Mouse (Mus musculus) left cerebral cortex, postnatal 14 days (tissue): ENCODE results near the gene Anapc5. TPM values are rescaled to one million over a fixed set of nuclear protein-coding genes. Genes with fewer than 3 reads are reported as not detected.
A peak's percentile ranks its signal among the peaks of the same experiment; 100 is the strongest.

Source experiments
- DNase-seq, 2 experiments: peaks; one replicate each; pipeline ENCODE4 v3.0.0; 2021 to 2022; ENCODE audit warnings: low spot score in 2 of 2, mixed read lengths in 1 of 2
- intact Hi-C: fragments of 180-260 bp; cut with DNase I; formaldehyde crosslinking; loops from one replicate; pipeline ENCODE4 v1.15.1; 2025
- long read RNA-seq, 2 experiments: library from polyadenylated mRNA; stranded (forward); transcript quantifications; one replicate each; pipeline ENCODE4 v2.0.0; 2021
- total RNA-seq, 2 experiments: library from RNA; stranded (reverse); gene quantifications; 2 replicates each; pipeline ENCODE4 v1.2.3; 2021

Anapc5 gene
- total RNA-seq = 100 to 1,000 TPM; 239 to 248 TPM
- long read RNA-seq, experiment 1, transcript Anapc5-201 (17 exons, 2,760 nt) = major isoform, 219 of 422 reads
- long read RNA-seq, experiment 1, transcript Anapc5-212 (17 exons, 2,413 nt) = minor isoform, 6 of 422 reads
- long read RNA-seq, experiment 1, transcript Anapc5-218 (17 exons, 2,404 nt) = minor isoform, 141 of 422 reads
- long read RNA-seq, experiment 1, partial matches to known transcripts = 16 of 422 reads
- long read RNA-seq, experiment 1, other reads (novel, unspliced or antisense) = 38 of 422 reads
- long read RNA-seq, experiment 2, transcript Anapc5-212 (17 exons, 2,413 nt) = minor isoform, 5 of 357 reads
- long read RNA-seq, experiment 2, transcript Anapc5-218 (17 exons, 2,404 nt) = minor isoform, 121 of 357 reads
- long read RNA-seq, experiment 2, transcript Anapc5-201 (17 exons, 2,760 nt) = major isoform, 180 of 357 reads
- long read RNA-seq, experiment 2, partial matches to known transcripts = 20 of 357 reads
- long read RNA-seq, experiment 2, other reads (novel, unspliced or antisense) = 28 of 357 reads

DNA sequence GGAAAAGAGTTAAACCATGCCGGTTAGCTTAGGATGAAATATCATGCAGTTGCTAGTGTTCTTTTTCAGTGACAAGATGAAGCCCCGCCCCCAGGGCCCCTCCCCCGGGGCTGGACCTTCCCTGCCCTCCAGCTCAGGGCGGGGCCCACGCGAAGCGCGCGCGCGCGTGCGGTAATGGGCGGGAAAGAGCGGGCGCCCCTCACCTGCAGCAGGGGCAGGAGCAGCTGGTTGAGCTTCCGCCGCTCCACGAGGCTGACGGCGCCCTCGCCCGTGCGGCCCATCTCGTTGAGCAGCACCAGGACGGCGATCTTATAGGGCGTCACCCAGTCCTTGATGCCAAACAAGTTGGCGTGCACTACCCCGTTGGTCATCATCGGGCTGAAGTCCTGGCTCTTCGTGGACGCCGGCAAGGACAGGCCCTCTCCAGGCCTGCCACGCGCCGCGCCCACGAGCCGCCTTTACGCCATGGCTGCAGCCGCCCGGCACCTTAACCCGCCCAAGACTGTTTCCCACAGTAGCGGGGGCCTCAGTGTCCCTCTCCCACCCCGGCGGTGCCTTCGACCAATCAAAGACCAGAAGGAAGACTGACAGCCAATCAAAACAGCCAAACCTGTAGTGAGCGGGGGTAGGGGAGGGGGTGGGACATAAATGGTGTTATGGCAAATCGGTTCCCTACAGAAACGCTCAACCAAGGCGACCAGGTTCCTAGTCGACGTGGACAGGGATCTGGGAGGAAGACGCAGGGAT is at the start of gene Anapc5:
Anapc5 (minus strand) TSS at position 563 of the 747 bp plus-strand sequence.
- intact Hi-C loops = loop anchor here (5.0 kb wide), 1 partner anchor 61 kb away; no protein-coding TSS in a partner anchor

DNA sequence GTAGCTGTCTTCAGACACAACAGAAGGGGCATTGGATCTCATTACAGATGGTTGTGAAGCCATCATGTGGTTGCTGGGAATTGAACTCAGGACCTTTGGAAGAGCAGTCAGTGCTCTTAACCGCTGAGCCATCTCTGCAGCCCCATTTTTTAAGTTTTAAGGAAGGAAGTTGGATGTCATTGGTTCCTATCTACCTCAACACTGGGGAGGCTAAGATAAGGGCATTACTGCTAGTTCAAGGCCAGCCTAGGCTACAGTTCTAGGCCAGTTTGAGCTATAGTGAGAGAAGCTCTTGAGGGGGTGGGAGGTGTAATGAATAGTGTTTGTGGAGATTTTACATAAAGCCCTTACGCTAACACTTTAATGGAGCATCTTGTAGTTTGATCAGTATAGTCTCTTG is 41.9 kb upstream of the Anapc5 start:
- intact Hi-C loops = no loop called here
- no peak for DNase-seq

More for the DNA sequence above, at the start of gene Anapc5:
- peak; percentile 90 to 96 for DNase-seq

DNA sequence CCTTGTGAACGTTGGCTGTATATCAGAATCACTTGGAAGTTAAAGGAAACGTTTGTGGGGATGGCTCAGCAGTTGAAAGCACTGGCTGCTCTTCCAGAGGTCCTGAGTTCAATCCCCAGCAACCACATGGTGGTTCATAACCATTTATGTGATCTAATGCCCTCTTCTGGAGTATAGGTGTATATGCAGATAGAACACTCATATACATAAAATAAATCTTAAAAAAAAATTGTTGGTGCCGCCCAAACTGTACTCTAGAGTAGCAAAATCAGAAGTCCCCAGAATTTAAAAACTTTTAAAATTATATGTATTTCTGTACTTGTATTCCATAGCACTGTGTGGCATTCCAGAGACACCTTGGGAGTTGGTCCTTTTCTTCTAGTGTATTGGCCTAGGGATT is 34.7 kb upstream of the Anapc5 start:
- intact Hi-C loops = no loop called here
- no peak for DNase-seq

DNA sequence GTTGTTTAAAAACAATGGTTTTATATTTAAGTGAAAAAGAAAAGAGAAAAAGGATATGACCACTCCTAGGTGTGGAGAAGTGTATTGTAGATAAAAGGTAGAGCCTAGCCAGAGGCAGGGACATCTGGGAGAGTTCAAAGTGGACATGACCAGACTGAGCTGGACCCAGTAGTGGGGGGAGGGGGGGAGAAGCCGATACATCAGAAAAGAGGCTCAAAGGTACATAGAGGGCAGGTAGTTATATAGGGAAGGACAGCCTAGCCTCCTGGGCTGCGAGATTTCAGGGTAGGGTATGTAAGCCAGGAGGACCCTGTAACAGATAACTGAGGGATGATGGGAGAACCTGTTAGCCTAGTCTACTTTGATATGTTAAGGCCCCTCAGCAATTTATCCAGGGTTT is 31.5 kb upstream of the Anapc5 start:
- intact Hi-C loops = loop anchor here (5.0 kb wide), 1 partner anchor 35 kb away; no protein-coding TSS in a partner anchor
- DNase-seq = no peak

DNA sequence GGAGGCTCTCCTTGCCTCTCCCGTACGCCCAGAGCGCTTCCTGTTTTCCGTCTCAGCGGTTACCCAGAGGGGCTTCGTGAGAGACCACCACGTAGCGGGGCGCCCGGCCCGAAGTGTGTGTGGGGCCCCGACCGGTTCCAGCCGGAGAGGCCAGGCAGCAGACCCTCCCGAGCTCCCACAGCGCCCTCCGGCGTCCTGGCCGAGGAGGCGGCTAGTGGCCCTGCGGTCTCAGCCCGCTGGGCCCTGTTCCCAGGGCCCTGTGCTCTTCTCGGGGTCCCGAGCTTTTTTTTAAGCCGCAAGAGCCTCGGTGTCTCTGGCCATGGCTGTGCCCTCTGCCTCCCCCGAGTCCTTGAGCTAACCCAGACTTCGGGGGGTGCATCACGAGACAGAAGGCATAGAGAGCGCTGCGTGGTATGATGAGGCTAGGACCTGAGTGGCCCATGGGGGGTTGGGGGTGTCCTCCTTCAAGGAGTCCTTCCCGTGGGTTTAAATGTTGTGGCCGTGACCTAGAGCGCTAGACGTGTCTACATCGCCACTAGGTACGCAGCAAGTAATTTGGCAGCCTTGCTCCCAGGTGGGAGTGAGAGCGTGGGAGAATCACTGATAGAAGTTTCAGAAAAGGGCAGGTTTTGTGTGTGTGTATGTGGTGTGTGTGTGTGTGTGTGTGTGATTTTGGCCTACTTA is 29.3 kb upstream of the Anapc5 start:
- intact Hi-C loops = loop anchor here (5.0 kb wide), 1 partner anchor 33 kb away; no protein-coding TSS in a partner anchor
- peak in 1 of 2 experiments; percentile 67 for DNase-seq

DNA sequence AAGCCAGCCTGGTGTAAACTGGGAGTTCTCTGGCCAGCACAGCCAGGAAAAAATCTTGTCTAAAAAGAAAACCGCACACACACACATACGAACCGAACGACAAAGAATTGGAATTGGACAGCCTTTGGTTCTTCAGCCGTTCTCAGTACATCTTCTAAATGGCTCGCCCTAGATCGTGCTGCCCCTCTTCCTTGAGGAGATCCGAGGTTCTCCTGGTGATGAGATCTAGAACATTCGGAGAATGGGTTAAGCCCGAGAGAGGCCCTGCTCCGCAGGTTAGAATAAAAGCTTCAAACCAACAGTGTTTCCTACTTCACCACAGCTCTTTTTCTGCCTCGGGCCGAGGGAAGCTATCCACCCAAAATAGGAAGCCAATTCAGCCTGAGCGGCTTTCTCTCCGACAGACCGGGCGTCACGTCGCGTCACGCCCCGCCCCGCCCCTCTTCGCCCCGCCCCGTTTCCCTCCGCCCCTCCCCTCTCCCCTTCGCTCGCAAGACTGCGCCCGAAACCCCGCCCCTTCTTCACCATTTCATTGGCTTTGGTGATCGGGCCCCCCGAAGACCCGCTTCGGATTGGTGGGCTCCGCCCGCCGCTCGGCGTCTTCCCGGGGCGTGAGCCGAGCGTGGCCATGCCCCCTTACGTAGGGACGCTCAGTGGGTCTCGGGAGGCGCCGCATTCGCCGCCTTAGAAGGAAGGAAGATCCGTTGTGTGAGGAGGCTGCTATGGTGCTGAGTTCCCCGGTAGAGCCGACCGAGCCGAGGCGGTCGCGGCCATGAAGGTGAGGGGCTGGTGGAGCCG is 28.6 kb upstream of the Anapc5 start, which contains the start of gene Rnf34:
Rnf34 (plus strand) TSS at position 528 of the 798 bp plus-strand sequence.
- DNase-seq = peak; percentile 97 to 99
- intact Hi-C loops = loop anchor here (5.0 kb wide), 1 partner anchor 32 kb away; no protein-coding TSS in a partner anchor

DNA sequence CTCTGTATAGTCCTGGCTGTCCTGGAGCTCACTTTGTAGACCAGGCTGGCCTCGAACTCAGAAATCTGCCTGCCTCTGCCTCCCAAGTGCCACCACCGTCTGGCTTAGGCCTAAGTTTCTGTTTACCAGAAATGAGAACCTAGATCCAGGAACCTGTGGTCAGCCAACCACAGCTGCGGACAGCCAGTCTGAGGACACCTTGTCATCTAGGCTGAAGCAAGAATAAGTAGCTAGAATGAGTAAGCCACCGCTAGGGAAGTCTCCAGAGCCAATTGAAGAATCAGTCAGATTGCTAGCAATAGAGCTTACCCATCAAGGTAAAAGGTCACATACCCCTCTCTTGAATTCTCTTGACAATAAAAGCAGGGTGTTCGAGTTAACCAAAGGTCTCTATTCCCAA is 22.7 kb upstream of the Anapc5 start:
- intact Hi-C loops = no loop called here
- DNase-seq = no peak

DNA sequence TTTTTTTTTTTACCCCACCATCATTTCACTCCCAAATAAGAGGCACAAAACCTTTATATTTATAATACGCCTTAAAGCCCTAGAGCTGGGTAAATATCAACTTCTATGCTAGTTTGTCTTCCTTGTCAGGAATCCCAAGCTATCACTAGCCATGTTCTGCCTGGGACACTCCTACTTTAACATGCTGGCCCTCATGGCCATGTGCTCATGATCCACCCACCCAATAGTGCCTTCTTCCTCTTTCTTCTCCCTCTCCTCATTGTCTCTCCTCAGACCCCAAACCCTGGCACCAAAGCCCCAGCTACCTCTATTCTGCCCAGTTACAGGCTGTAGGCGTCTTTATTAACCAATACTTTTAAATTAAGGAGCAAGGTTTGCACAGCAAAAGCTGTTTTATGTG is 20.0 kb upstream of the Anapc5 start:
- intact Hi-C loops = no loop called here

DNA sequence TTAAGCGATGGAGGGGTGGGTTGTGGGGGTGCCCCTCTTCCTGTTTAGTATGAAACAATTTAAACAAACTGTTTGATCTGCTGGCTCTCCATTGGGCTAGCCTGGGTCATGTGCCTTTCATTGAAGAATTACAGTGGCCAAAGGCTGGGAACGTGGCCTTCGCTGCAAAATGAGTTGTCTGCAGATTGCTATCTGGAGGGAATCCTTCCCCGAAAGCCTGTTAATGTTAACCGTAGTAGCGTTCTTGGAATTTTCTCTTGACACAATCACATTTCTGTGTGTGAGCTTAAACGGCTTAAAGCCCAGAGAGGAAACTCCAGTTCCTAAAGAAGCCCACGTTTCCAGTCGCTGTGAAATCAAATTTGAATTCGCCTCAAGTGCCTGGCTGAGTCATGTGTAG is 11.9 kb upstream of the Anapc5 start:
- intact Hi-C loops = no loop called here

More for the DNA sequence above, 20.0 kb upstream of the Anapc5 start:
- no peak for DNase-seq

DNA sequence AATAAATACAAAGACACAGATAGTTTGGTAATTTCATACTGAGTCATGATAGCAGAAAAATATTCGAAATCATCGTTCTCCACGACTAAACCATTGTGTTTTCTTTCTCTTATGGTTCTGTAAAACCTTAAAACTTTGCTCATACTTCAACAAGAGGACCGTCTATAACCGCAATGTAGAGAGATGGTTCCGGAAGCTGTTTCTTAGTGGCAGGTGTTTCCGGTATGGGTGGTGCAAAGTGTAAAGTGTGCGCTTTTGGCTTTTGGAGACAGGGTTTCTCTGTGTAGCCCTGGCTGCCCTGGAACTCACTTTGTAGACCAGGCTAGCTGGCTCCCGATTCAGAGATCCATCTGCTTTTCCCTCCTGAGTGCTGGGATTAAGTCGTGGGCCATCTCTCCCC is 11.4 kb upstream of the Anapc5 start:
- no peak for DNase-seq
- intact Hi-C loops = no loop called here

More for the DNA sequence above, 11.9 kb upstream of the Anapc5 start:
- DNase-seq = no peak

DNA sequence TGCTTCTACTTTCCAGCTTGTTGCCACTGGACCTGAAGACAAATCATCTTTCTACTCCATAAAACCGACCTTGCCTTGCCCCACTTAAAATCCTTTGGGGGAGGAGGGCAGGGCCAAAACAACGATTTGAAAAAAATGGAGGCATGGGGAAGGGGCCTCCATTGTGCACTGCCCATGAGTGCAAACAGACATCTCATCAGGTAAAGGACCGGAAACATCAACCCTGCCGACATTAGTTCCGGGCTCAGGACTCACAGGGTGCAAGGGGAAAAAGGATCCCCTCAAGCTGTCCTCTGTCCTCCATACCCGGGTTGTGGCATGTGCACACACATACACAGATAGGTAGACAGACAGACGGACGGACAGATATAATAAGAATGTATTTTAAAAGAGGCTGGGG is 4.0 kb upstream of the Anapc5 start:
- DNase-seq = no peak
- intact Hi-C loops = no loop called here

DNA sequence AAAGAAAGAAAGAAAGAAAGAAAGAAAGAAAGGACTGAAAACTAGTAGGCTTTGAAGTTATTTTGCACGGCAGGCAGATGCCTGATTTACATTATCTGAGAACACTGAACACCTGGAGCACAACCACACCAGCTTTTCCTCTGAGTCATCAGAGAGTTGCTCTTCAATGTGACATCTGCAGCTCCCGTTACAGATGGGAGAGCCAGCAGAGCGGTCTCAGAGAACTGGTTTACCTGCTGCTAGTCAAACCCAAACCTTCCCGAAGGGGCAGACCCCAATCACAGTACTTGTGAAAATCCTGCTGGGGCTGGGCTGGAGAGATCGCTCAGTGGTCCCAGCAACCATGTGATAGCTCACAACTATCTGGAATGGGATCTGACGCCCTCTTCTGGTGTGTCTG is 3.3 kb upstream of the Anapc5 start:
- intact Hi-C loops = loop anchor here (5.0 kb wide), 1 partner anchor 58 kb away; no protein-coding TSS in a partner anchor
- no peak for DNase-seq

DNA sequence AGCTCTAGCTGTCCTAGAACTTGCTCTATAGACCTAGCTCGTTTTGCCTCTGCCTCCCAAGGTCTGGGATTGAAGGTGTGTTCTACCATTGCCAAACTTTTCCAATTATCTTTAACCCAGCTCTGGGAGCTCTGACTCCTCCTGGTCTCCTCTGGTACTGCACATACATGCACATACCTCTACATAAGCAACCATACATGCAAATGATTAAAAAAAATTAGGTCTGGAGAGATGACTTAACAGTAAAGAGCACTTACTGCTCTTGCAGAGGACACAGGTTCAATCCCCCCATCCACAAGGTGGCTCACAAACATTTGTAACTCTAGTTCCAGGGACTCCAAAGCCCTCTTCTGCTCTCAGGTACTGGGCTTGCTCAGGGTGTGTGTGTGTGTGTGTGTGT is 2.8 kb upstream of the Anapc5 start:
- intact Hi-C loops = loop anchor here (5.0 kb wide), 1 partner anchor 58 kb away; no protein-coding TSS in a partner anchor
- DNase-seq = no peak

DNA sequence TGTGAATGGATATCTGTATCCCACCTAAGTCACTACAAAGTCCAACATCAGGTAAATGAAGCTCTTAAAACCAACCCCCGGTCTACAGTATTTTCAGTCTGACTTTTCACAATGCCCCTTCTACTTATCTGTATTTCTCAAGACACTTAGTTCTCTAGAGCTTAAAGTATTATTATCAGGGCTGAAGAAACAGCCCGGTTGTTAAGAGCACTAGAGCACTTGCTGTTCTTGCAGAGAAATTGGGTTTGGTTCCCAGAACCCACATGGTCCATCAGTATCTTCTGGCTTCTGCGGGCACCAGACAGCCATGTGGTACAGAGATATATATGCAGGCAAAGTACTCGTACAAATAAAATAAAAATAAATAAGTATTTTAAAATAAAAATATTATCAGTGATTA is 1.3 kb upstream of the Anapc5 start:
- intact Hi-C loops = loop anchor here (5.0 kb wide), 1 partner anchor 60 kb away; no protein-coding TSS in a partner anchor
- DNase-seq = no peak

DNA sequence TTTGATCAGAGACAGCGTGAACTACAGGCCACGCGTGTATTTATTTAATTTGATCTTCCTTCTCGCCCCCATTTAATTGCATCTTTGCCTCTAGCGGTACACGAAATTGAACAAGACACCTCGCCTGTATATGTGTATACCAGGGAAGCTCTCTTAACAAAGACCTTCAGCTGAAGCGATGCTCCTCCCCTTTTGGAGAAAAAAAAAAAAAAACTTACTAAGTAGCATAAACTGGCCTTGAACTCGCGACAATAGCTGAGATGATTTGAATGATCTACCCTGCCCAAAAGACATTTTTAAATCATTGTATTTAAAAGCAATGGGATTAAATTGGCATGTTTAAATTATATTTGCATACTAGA is 366 bp upstream of the Anapc5 start:
- intact Hi-C loops = loop anchor here (5.0 kb wide), 1 partner anchor 61 kb away; no protein-coding TSS in a partner anchor
- no peak for DNase-seq

DNA sequence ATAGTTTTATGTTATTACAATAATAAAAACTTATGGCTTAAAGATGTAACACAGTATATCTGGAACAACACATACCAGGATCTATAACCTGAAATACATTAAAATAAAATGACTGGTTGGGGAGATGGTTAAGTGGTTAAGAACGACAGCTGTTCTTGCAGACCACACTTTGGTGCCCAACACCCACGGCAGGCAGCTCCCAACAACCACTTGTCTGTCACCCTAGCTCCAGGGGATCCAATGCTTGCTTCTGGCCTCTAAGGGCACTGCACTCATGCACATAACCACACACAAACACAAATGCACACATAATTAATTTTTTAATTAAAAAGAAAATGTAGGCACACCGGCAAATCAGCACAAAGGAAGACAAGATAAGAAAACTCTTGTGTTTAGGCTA is 8.4 kb downstream of the Anapc5 start:
- intact Hi-C loops = no loop called here
- DNase-seq = no peak

DNA sequence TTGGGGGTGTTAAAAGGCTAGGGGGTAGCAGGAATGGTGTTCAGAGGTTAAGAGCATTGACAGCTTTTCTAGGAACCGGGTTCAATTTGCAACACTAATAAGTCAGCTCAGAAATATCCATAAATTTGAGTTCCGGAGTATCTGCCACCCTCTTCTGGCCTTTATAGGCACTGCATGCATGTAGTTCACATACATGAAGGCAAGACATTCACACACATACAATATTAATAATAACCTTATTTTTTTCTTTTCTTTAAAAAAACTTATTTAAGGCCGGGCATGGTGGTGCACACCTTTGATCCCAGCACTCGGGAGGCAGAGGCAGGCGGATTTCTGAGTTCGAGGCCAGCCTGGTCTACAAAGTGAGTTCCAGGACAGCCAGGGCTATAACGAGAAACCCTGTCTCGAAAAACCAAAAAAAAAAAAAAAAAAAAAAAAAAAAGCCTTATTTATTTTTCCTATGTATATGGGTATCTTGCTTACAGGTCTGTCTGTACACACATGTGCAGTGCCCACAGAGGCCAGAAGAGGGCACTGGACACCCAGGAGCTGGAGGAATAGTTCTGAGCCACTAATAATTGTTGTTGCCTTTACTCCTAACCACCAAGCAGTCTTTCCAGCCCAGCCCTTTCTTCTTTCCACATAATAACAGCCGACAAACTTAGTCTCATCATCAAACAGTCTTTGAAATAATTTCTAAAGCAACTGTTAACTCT is 9.6 kb downstream of the Anapc5 start:
- intact Hi-C loops = no loop called here

DNA sequence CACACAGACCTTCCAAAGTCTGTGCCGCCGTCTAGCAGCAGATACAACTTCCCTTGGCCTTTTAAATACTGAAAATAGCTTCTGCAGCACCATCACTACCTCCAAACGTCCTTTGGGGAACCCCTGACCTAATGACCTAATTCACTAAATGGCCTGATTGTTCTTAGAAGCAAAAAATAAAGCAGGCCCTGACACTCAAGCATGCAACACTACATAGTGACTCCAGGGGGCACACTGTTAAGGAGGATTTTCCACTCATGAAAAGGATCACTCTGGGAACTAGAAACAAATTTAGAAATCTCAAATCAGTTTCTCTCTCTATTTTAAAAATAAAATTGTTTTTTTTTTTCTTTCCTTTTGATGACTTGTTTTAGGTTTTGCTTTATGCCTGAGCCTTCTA is 15.6 kb downstream of the Anapc5 start:
- DNase-seq = no peak
- intact Hi-C loops = no loop called here

More for the DNA sequence above, 9.6 kb downstream of the Anapc5 start:
- DNase-seq = peak; percentile 52 to 68
